Mouse (Mus musculus): ENCODE data around the gene Gadd45a. TPM values are rescaled to one million over a fixed set of nuclear protein-coding genes. Genes with fewer than 3 reads are reported as not detected.

Gadd45a gene
- polyA plus RNA-seq, 1 experiment from 2014 or later: 29.3 TPM

DNA sequence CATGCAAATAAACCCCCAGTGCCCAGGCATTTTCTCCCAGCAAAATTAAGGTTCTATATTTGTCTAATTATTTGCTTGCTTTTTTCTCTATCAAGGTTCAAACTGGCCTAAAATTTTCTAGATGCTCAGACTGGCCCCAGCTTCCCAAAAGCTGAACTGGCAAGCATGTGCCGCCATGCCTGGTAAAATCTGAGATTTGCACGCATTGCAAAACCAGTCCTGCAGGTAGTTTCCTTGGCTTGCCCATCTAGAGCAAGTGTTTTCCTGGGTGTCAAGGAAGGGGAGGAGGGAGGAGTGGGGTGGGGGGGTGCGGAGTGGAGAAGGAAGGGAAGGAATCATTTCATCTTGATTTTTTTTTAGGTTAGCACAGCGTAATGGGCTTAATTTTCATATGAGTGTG lies 36.2 kb upstream of the Gadd45a start:
- no peak overlapping the region for H3K4me3 ChIP-seq (ENCODE audit: low read length)
- ATAC-seq (ENCODE audit: low FRiP score, low TSS enrichment): no peak
- no peak overlapping the region for H3K4me2 ChIP-seq (replicated peaks; ENCODE audit: low read depth, low read length)
- H3K36me3 ChIP-seq (ENCODE audit: control insufficient read depth, insufficient read depth, low read length): no peaks in the 10 kb centered on the region
- H3K9ac ChIP-seq (ENCODE audit: low read depth, low read length): no peak overlapping the region
- no peaks in the 10 kb centered on the region for H3K27me3 ChIP-seq (ENCODE audit: control insufficient read depth, insufficient read depth, low read length)
- H3K4me1 ChIP-seq (ENCODE audit: control insufficient read depth, insufficient read depth, low read length): peaks cover 12% of the 10 kb centered on the region
- H3K27ac ChIP-seq (ENCODE audit: low read depth, low read length): no peak overlapping the region
- no peaks in the 10 kb centered on the region for H3K9me3 ChIP-seq (ENCODE audit: control insufficient read depth, low read length)
- whole genome bisulfite sequencing: 70% methylated on average over 4 of the region's 4 CpGs

DNA sequence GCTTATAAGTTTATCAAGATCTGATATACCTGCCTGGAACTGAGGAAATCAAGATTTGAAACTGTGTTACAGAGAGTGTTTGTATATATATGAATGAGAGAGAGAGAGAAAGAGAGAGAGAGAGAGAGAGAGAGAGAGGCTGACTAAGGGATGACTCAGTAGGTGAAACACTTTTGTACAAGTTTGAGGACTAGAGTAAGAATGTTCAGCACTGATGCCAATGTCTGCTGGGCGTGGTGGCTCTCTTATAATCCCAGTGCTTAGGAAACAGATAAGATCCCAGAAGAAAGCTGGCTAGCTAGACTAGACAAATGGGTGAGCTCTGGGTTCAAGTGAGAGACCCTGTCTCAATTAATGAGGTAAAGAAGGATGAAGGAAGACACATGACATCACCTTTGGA lies 34.4 kb upstream of the Gadd45a start:
- H3K36me3 ChIP-seq (ENCODE audit: control insufficient read depth, insufficient read depth, low read length): no peaks in the 10 kb centered on the region
- no peaks in the 10 kb centered on the region for H3K27me3 ChIP-seq (ENCODE audit: control insufficient read depth, insufficient read depth, low read length)
- H3K27ac ChIP-seq (ENCODE audit: low read depth, low read length): no peak overlapping the region
- H3K4me1 ChIP-seq (ENCODE audit: control insufficient read depth, insufficient read depth, low read length): peaks cover 6% of the 10 kb centered on the region
- ATAC-seq (ENCODE audit: low FRiP score, low TSS enrichment): no peak
- WGBS: 91% methylated on average over 1 of the region's 1 CpGs
- no peak overlapping the region for H3K9ac ChIP-seq (ENCODE audit: low read depth, low read length)
- H3K9me3 ChIP-seq (ENCODE audit: control insufficient read depth, low read length): no peaks in the 10 kb centered on the region
- H3K4me2 ChIP-seq (replicated peaks; ENCODE audit: low read depth, low read length): no peak overlapping the region
- H3K4me3 ChIP-seq (ENCODE audit: low read length): no peak overlapping the region

DNA sequence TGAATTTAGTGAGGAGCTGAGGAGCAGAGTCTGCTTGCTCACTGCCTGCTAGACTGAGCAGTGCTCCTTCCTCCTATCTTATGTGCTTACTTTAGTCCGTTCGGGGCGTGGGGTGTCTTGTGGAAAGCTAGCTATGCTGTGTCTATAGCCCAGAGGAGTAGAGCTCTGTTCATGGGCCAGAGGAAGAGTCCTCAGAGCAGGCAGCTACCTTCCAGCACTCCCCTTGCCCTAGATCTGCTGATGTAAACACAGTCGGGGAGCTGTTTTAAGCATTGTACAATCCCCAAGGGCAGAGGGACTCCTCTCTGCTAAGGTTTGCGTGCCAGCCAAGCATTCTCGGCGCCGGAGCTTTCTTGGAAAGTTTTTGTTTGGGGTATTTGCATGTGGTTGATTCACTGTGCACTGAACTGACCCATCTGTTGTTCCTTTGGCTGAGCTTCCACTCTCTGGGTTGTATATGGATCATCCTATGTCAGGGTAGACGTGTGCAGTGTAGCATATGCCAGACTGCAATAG lies 32.6 kb upstream of the Gadd45a start:
- ATAC-seq (ENCODE audit: low FRiP score, low TSS enrichment): no peak

DNA sequence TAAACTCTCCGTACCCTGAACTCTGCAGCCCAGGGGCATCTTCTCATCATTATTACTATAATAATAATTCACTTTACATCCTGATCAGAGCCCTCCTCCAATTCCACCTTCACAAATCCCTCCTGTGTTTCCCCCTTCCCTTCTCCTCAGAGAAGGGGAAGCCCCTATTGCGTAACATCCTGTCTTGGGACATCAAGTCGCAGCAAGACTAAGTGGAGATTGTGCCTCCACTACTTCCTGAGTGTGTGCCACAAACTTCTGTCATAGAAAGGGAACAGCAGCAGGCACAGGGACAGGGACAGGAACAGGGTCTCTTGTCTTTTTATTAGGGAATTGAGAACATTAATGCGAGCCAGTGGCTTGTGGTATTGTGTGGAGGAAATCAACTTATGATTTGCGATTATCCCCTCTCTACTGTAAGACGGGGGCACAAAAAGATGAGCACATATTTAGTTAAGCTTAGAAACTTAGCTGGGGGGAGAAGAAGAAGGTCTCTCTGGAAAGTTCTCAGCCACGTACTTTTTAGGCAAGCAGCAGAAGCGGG lies 32.0 kb upstream of the Gadd45a start:
- Histone ChIP-seq H3K9me3 (ENCODE audit: control insufficient read depth, low read length) (no peaks in the 10 kb centered on the region), H3K27me3 (ENCODE audit: control insufficient read depth, insufficient read depth, low read length) (no peaks in the 10 kb centered on the region), H3K9ac (ENCODE audit: low read depth, low read length) (no peak overlapping the region), H3K27ac (ENCODE audit: low read depth, low read length) (no peak overlapping the region), H3K36me3 (ENCODE audit: control insufficient read depth, insufficient read depth, low read length) (no peaks in the 10 kb centered on the region), H3K4me3 (ENCODE audit: low read length) (no peak overlapping the region), H3K4me1 (ENCODE audit: control insufficient read depth, insufficient read depth, low read length) (peaks cover 3% of the 10 kb centered on the region; the same call in 1 of the 2 replicates), H3K4me2 (replicated peaks; ENCODE audit: low read depth, low read length) (no peak overlapping the region)
- 76% methylated on average over 8 of the region's 8 CpGs for WGBS
- no peak for ATAC-seq (ENCODE audit: low FRiP score, low TSS enrichment)

More for the DNA sequence above, 32.6 kb upstream of the Gadd45a start:
- H3K4me2 ChIP-seq (replicated peaks; ENCODE audit: low read depth, low read length): no peak overlapping the region
- no peaks in the 10 kb centered on the region for H3K27me3 ChIP-seq (ENCODE audit: control insufficient read depth, insufficient read depth, low read length)
- H3K4me1 ChIP-seq (ENCODE audit: control insufficient read depth, insufficient read depth, low read length): peaks cover 3% of the 10 kb centered on the region; the same call in 1 of the 2 replicates
- no peak overlapping the region for H3K4me3 ChIP-seq (ENCODE audit: low read length)
- H3K9me3 ChIP-seq (ENCODE audit: control insufficient read depth, low read length): no peaks in the 10 kb centered on the region
- no peak overlapping the region for H3K27ac ChIP-seq (ENCODE audit: low read depth, low read length)
- H3K36me3 ChIP-seq (ENCODE audit: control insufficient read depth, insufficient read depth, low read length): no peaks in the 10 kb centered on the region
- no peak overlapping the region for H3K9ac ChIP-seq (ENCODE audit: low read depth, low read length)
- 63% methylated on average over 9 of the region's 9 CpGs for WGBS

DNA sequence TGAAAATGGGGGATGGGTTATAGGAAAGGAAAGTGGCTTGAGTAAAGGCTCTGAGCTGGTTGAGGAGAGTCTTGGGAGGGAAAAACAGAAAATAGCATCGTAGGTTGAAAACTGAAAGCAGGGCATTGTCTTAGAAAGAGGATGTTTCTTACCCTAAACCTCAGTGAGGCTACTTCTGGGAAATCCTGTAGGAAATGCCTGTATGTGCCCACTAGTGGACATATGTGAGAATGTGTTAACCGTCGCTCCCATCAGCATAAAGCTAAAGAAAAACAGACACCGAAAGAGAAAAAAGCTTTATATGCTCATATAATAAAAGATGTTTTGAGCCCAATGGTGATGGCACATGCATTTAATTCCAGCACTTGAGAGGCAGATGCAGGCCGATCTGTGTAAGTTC lies 22.8 kb upstream of the Gadd45a start:
- no peak overlapping the region for H3K4me3 ChIP-seq (ENCODE audit: low read length)
- no peak overlapping the region for H3K27ac ChIP-seq (ENCODE audit: low read depth, low read length)
- 89% methylated on average over 5 of the region's 5 CpGs for WGBS
- no peaks in the 10 kb centered on the region for H3K36me3 ChIP-seq (ENCODE audit: control insufficient read depth, insufficient read depth, low read length)
- H3K4me1 ChIP-seq (ENCODE audit: control insufficient read depth, insufficient read depth, low read length): 0 out of 2 replicates have a peak, but pooled peaks cover 3% of the 10 kb centered on the region
- H3K27me3 ChIP-seq (ENCODE audit: control insufficient read depth, insufficient read depth, low read length): no peaks in the 10 kb centered on the region
- no peak for ATAC-seq (ENCODE audit: low FRiP score, low TSS enrichment)
- no peak overlapping the region for H3K9ac ChIP-seq (ENCODE audit: low read depth, low read length)
- H3K4me2 ChIP-seq (replicated peaks; ENCODE audit: low read depth, low read length): no peak overlapping the region
- H3K9me3 ChIP-seq (ENCODE audit: control insufficient read depth, low read length): no peaks in the 10 kb centered on the region

DNA sequence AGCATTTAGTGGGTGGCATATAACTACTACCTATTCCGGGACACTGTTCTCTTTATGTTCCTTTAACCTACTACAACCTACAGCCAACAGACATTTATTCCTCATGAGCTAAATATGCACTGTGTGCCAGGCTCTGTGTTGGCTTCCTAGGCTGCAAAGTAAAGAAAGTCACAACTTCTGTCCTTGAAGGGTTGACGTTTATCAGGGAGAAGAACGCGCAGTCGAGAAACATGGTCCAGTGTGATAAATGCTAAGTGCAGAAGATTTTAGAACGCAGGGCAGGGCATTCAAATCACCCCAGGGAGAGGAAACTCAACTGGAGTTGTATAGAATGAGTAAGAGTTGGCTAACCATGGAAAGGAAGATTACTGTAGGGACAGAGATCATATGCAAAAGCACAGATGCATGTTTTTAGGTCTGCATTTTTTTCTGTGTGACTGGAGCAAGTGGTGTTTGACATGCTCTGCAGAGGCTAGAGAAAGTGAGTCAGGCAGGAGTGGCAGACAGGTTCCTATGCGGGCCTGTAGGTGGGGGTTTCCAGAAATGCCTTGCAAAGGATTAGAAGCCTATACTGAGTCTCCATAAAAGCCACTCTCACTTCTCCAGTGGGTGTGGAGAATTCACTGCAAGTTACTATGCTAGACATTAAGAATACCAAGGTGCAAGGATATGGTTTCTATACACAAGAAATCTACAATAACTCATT lies 20.9 kb upstream of the Gadd45a start:
- WGBS: 92% methylated on average over 7 of the region's 7 CpGs
- Histone ChIP-seq H3K27me3 (ENCODE audit: control insufficient read depth, insufficient read depth, low read length) (no peaks in the 10 kb centered on the region), H3K4me3 (ENCODE audit: low read length) (no peak overlapping the region), H3K36me3 (ENCODE audit: control insufficient read depth, insufficient read depth, low read length) (no peaks in the 10 kb centered on the region), H3K9me3 (ENCODE audit: control insufficient read depth, low read length) (no peaks in the 10 kb centered on the region), H3K4me1 (ENCODE audit: control insufficient read depth, insufficient read depth, low read length) (0 out of 2 replicates have a peak, but pooled peaks cover 3% of the 10 kb centered on the region), H3K27ac (ENCODE audit: low read depth, low read length) (no peak overlapping the region), H3K9ac (ENCODE audit: low read depth, low read length) (no peak overlapping the region), H3K4me2 (replicated peaks; ENCODE audit: low read depth, low read length) (no peak overlapping the region)
- no peak for ATAC-seq (ENCODE audit: low FRiP score, low TSS enrichment)

DNA sequence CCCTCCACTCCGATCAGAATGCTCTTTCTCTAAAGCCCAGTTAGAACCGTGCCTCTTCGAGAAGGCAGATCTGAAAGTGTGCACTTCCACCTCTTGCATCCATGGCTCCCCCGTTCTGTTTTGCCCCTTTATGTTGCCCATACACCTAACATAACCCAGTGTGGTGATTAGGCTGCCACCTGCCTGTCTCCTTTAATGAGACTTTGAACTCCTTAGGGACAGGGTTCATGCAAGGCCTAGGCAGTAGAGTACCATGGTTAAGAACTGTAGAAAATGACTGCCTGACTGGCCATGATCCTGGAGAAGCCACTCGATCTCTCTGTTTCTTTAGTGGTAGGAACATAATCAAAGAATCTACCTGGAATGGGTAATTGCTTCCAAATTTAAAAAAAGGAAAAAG lies 20.3 kb upstream of the Gadd45a start:
- WGBS: 88% methylated on average over 5 of the region's 5 CpGs
- Histone ChIP-seq H3K27ac (ENCODE audit: low read depth, low read length) (no peak overlapping the region), H3K4me1 (ENCODE audit: control insufficient read depth, insufficient read depth, low read length) (0 out of 2 replicates have a peak, but pooled peaks cover 3% of the 10 kb centered on the region), H3K4me3 (ENCODE audit: low read length) (no peak overlapping the region), H3K36me3 (ENCODE audit: control insufficient read depth, insufficient read depth, low read length) (no peaks in the 10 kb centered on the region), H3K4me2 (replicated peaks; ENCODE audit: low read depth, low read length) (no peak overlapping the region), H3K9me3 (ENCODE audit: control insufficient read depth, low read length) (no peaks in the 10 kb centered on the region), H3K27me3 (ENCODE audit: control insufficient read depth, insufficient read depth, low read length) (no peaks in the 10 kb centered on the region), H3K9ac (ENCODE audit: low read depth, low read length) (no peak overlapping the region)
- no peak for ATAC-seq (ENCODE audit: low FRiP score, low TSS enrichment)

DNA sequence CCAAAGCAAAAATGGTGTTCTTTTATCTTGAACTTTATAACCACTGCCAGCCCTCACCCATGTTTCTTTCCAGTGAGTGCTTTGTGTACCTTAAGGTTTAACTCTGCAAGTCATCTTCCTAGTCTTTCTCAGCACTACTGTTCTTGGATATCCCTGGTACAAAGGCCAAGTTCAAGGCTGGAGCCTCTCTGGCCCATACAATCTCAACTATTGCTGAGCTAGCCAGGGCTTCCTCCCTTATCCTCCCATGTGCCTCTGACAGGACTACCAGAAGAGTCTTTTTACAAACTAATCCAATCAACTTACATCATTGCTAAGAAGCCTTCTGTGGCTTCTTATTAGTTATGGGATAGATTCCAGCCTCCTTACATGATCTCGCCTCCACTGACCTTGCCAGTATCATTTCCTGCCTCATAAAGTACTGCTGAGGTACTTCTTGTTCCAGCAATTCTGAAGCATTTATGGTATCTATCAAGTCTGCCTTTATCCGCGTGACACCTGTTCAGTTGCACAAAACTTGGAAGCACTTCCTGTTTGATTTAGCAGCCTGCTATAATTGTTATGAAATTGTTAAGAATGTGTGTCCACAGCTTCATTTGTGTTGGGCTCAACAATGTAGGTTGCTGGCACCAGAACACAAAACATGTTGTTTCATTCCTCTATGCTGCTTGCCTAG lies 19.8 kb upstream of the Gadd45a start:
- Histone ChIP-seq H3K9me3 (ENCODE audit: control insufficient read depth, low read length) (no peaks in the 10 kb centered on the region), H3K27me3 (ENCODE audit: control insufficient read depth, insufficient read depth, low read length) (no peaks in the 10 kb centered on the region), H3K9ac (ENCODE audit: low read depth, low read length) (no peak overlapping the region), H3K4me3 (ENCODE audit: low read length) (no peak overlapping the region), H3K4me2 (replicated peaks; ENCODE audit: low read depth, low read length) (no peak overlapping the region), H3K36me3 (ENCODE audit: control insufficient read depth, insufficient read depth, low read length) (no peaks in the 10 kb centered on the region), H3K4me1 (ENCODE audit: control insufficient read depth, insufficient read depth, low read length) (0 out of 2 replicates have a peak, but pooled peaks cover 3% of the 10 kb centered on the region), H3K27ac (ENCODE audit: low read depth, low read length) (no peak overlapping the region)
- no peak for ATAC-seq (ENCODE audit: low FRiP score, low TSS enrichment)
- WGBS: 76% methylated on average over 3 of the region's 3 CpGs

Measured in kidney, embryonic 14.5 days (tissue).